In the genomic region with DNA sequence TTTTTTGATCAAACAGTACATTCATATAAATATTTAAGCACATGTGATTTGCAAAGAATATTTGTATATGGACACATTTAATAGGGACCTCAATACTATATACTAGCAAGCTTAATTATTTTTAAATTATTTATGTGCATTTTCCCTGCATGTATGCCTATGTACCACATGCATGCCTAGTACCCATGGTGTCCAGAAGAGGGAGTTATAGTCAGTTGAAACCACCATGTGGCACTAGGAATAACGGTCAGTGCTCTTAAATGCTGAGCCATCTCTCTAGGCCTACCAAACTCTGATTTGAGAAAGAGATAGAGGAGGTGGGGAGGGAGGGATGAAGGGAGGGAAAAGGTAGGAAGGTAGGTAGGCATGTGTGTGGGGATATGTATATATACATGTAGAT, we compare ENCODE assay signal across 15 mouse cellular contexts. TPM values are rescaled to one million over a fixed set of nuclear protein-coding genes. Genes with fewer than 3 reads are reported as not detected.
DNase-seq lines count a peak whose midpoint lies in the region; ATAC-seq lines count a peak whose summit lies in the region.
"Had no signal": no experiment of that assay in that cellular context is flagged by ENCODE, and none has a peak within 500 bp of the region (broad histone marks: within the 10 kb centered on the region; RNA-seq: fewer than 3 reads in every experiment).

No protein-coding gene starts in this region.

- H3K4me3 ChIP-seq in hindbrain, embryonic 15.5 days, result no peak overlapping the region
- H3K4me3 ChIP-seq in hindbrain, embryonic 12.5 days, result no peak overlapping the region
- H3K4me3 ChIP-seq in midbrain, embryonic 14.5 days (replicated peaks; ENCODE audit: low read depth, low read length), result no peak overlapping the region
- no peak overlapping the region for H3K4me3 ChIP-seq in midbrain, embryonic 15.5 days
- H3K4me3 ChIP-seq: embryonic facial prominence, embryonic 15.5 days; heart, embryonic 13.5 days; limb, embryonic 10.5 days had no signal

- H3K9me3 ChIP-seq in hindbrain, embryonic 15.5 days, result no peaks in the 10 kb centered on the region
- H3K9me3 ChIP-seq in hindbrain, embryonic 12.5 days (replicated peaks), result no peaks in the 10 kb centered on the region
- no peaks in the 10 kb centered on the region for H3K9me3 ChIP-seq in midbrain, embryonic 14.5 days (ENCODE audit: control insufficient read depth, low read length)
- H3K9me3 ChIP-seq in midbrain, embryonic 15.5 days, result no peaks in the 10 kb centered on the region
- H3K9me3 ChIP-seq: embryonic facial prominence, embryonic 15.5 days; heart, embryonic 13.5 days; limb, embryonic 10.5 days had no signal

- H3K36me3 ChIP-seq in hindbrain, embryonic 15.5 days, result peaks cover 73% of the 10 kb centered on the region
- H3K36me3 ChIP-seq in hindbrain, embryonic 12.5 days, result peaks cover 70% of the 10 kb centered on the region
- peaks cover 87% of the 10 kb centered on the region for H3K36me3 ChIP-seq in midbrain, embryonic 14.5 days (ENCODE audit: control insufficient read depth, insufficient read depth, low read length)
- H3K36me3 ChIP-seq in midbrain, embryonic 15.5 days (replicated peaks), result peaks cover 46% of the 10 kb centered on the region
- H3K36me3 ChIP-seq in splenic B cell, adult 2 months (ENCODE audit: control insufficient read depth, insufficient read depth, low read length, poor library complexity, severe bottlenecking), result peaks cover 18% of the 10 kb centered on the region; the same call in 1 of the 2 replicates

- peak; percentile 23; the same call in 1 of the 2 replicates for ATAC-seq in hindbrain, embryonic 15.5 days (ENCODE audit: low FRiP score, low read depth)
- no peak for ATAC-seq in hindbrain, embryonic 12.5 days (ENCODE audit: low FRiP score)
- ATAC-seq in midbrain, embryonic 14.5 days (ENCODE audit: low FRiP score, low TSS enrichment), result no peak; the same call in 1 of the 2 replicates
- ATAC-seq in midbrain, embryonic 15.5 days (replicated peaks), result no peak
- ATAC-seq in erythroblast, adult 5-6 weeks (replicated peaks; ENCODE audit: low FRiP score, poor library complexity, severe bottlenecking), result no peak

- peak; percentile 22 for DNase-seq in midbrain, embryonic 14.5 days
- peak; percentile 42 for DNase-seq in R1 (ENCODE audit: low read depth, low spot score)
- DNase-seq in splenic B cell, adult 2 months (ENCODE audit: low read depth, low spot score), result peak; percentile 37
- DNase-seq in urinary bladder, postnatal 10 days (ENCODE audit: low spot score), result no peak
- DNase-seq: cerebellum, adult 8-10 months; kidney, postnatal 4 days; lung, postnatal 36 days; thymus, postnatal 4 days had no signal

- WGBS in hindbrain, embryonic 15.5 days, result 63% methylated on average over 1 of the region's 1 CpGs
- WGBS in hindbrain, embryonic 12.5 days, result 68% methylated on average over 1 of the region's 1 CpGs
- 70% methylated on average over 1 of the region's 1 CpGs for WGBS in midbrain, embryonic 14.5 days
- 68% methylated on average over 1 of the region's 1 CpGs for WGBS in midbrain, embryonic 15.5 days

- H3K9ac ChIP-seq in hindbrain, embryonic 15.5 days, result no peak overlapping the region
- no peak overlapping the region for H3K9ac ChIP-seq in hindbrain, embryonic 12.5 days
- no peak overlapping the region for H3K9ac ChIP-seq in midbrain, embryonic 14.5 days (replicated peaks; ENCODE audit: low read length)
- no peak overlapping the region for H3K9ac ChIP-seq in midbrain, embryonic 15.5 days
- H3K9ac ChIP-seq: embryonic facial prominence, embryonic 15.5 days; heart, embryonic 13.5 days had no signal

- no peaks in the 10 kb centered on the region for H3K4me1 ChIP-seq in hindbrain, embryonic 15.5 days (replicated peaks)
- H3K4me1 ChIP-seq in hindbrain, embryonic 12.5 days, result no peaks in the 10 kb centered on the region
- H3K4me1 ChIP-seq in midbrain, embryonic 14.5 days (ENCODE audit: control insufficient read depth, insufficient read depth, low read length), result no peaks in the 10 kb centered on the region
- no peaks in the 10 kb centered on the region for H3K4me1 ChIP-seq in midbrain, embryonic 15.5 days
- H3K4me1 ChIP-seq: embryonic facial prominence, embryonic 15.5 days; heart, embryonic 13.5 days; limb, embryonic 10.5 days had no signal

- no peak overlapping the region for H3K4me2 ChIP-seq in hindbrain, embryonic 15.5 days
- no peak overlapping the region for H3K4me2 ChIP-seq in hindbrain, embryonic 12.5 days (replicated peaks)
- no peak overlapping the region for H3K4me2 ChIP-seq in midbrain, embryonic 14.5 days (ENCODE audit: low read length)
- no peak overlapping the region for H3K4me2 ChIP-seq in midbrain, embryonic 15.5 days
- H3K4me2 ChIP-seq: embryonic facial prominence, embryonic 15.5 days; heart, embryonic 13.5 days had no signal

- no peaks in the 10 kb centered on the region for H3K27me3 ChIP-seq in hindbrain, embryonic 15.5 days
- H3K27me3 ChIP-seq in hindbrain, embryonic 12.5 days, result no peaks in the 10 kb centered on the region
- H3K27me3 ChIP-seq in midbrain, embryonic 14.5 days (ENCODE audit: control insufficient read depth, insufficient read depth, low read length), result no peaks in the 10 kb centered on the region
- H3K27me3 ChIP-seq in midbrain, embryonic 15.5 days (replicated peaks), result no peaks in the 10 kb centered on the region
- H3K27me3 ChIP-seq in splenic B cell, adult 2 months (ENCODE audit: control insufficient read depth, insufficient read depth, low read length, poor library complexity, severe bottlenecking), result no peaks in the 10 kb centered on the region
- H3K27me3 ChIP-seq: embryonic facial prominence, embryonic 15.5 days; heart, embryonic 13.5 days had no signal

- H3K27ac ChIP-seq in hindbrain, embryonic 15.5 days (replicated peaks), result no peak overlapping the region
- no peak overlapping the region for H3K27ac ChIP-seq in hindbrain, embryonic 12.5 days
- no peak overlapping the region for H3K27ac ChIP-seq in midbrain, embryonic 14.5 days (replicated peaks; ENCODE audit: low read depth, low read length)
- H3K27ac ChIP-seq in midbrain, embryonic 15.5 days, result no peak overlapping the region
- H3K27ac ChIP-seq: embryonic facial prominence, embryonic 15.5 days; heart, embryonic 13.5 days; limb, embryonic 10.5 days had no signal

RNA-seq across cellular contexts. Expression of a gene that starts 37.8 kb away (rescaled TPM):
- 3.0 and 3.2 TPM in 2 replicates for polyA plus RNA-seq in hindbrain, embryonic 15.5 days (2015; fragmentation: Nextera tagmentation; extraction: Ambion mirVana)
- 1.7 and 2.1 TPM in 2 replicates for polyA plus RNA-seq in hindbrain, embryonic 12.5 days (2016; fragmentation: Nextera tagmentation; extraction: Ambion mirVana)
- 1.3 and 2.7 TPM in 2 replicates for polyA plus RNA-seq in midbrain, embryonic 14.5 days (2014; fragmentation: Nextera tagmentation; extraction: Ambion mirVana)
- polyA plus RNA-seq in midbrain, embryonic 15.5 days (2015; fragmentation: Nextera tagmentation; extraction: Ambion mirVana), result 3.3 and 4.4 TPM in 2 replicates
- not detected in 2 replicates for total RNA-seq in erythroblast, adult 5-6 weeks (2015; ENCODE audit: low replicate concordance)
- total RNA-seq in erythroblast, adult 5-6 weeks (2017; ENCODE audit: low replicate concordance), result not detected in 2 replicates
